Mouse (Mus musculus) heart, embryonic 12.5 days (tissue): ENCODE measurements around the gene Dsn1. TPM values are rescaled to one million over a fixed set of nuclear protein-coding genes. Genes with fewer than 3 reads are reported as not detected.
A peak's percentile ranks its signal among the peaks of the same experiment; 100 is the strongest.

Experiments used
- ATAC-seq: fragments of 200-750 bp; cut with Nextera tagmentation; 2 replicates; pipeline ENCODE4 v1.8.0; 2017; ENCODE audit warnings: moderate TSS enrichment, moderate library complexity; ENCODE audit not compliant: insufficient number of reproducible peaks, low FRiP score
- H3K27ac ChIP-seq: fragments of 300-500 bp; sonication (generic); 2 replicates; pipeline ENCODE4 v1.5.1; 2016; ENCODE audit warnings: mild to moderate bottlenecking, moderate library complexity; ENCODE audit not compliant: poor library complexity, severe bottlenecking
- H3K27me3 ChIP-seq: fragments of 300-500 bp; sonication (generic); replicated peaks from 2 replicates; pipeline ENCODE4 v1.6.1; 2016; ENCODE audit warnings: mild to moderate bottlenecking, moderate library complexity
- H3K36me3 ChIP-seq: fragments of 300-500 bp; sonication (generic); 2 replicates; pipeline ENCODE4 v1.6.1; 2016; ENCODE audit warnings: mild to moderate bottlenecking, moderate library complexity
- H3K4me1 ChIP-seq: fragments of 300-500 bp; sonication (generic); replicated peaks from 2 replicates; pipeline ENCODE4 v1.6.1; 2016; ENCODE audit warnings: mild to moderate bottlenecking
- H3K4me2 ChIP-seq: fragments of 300-500 bp; sonication (generic); 2 replicates; pipeline ENCODE4 v1.6.1; 2016; ENCODE audit warnings: mild to moderate bottlenecking, moderate library complexity
- H3K4me3 ChIP-seq: fragments of 300-500 bp; sonication (generic); 2 replicates; pipeline ENCODE4 v1.5.1; 2016; ENCODE audit warnings: mild to moderate bottlenecking
- H3K9ac ChIP-seq: fragments of 300-500 bp; sonication (generic); 2 replicates; pipeline ENCODE4 v1.6.1; 2016; ENCODE audit warnings: mild to moderate bottlenecking, moderate library complexity
- H3K9me3 ChIP-seq: fragments of 300-500 bp; sonication (generic); replicated peaks from 2 replicates; pipeline ENCODE4 v1.6.1; 2016; ENCODE audit warnings: mild to moderate bottlenecking, moderate library complexity
- WGBS: fragments of 180-500 bp; shearing (Covaris S2); methylation state at CpG from one replicate; pipeline ENCODE4 v1.1.7; 2016; 5-methylcytosine and 5-hydroxymethylcytosine counted together
- polyA plus RNA-seq: library from polyadenylated mRNA; unstranded; fragments of >200 nt; fragmentation: Nextera tagmentation; extraction: Ambion mirVana; gene quantifications from 2 replicates; pipeline ENCODE4 v1.2.1, GENCODE M21; 2016

Dsn1 gene
- polyA plus RNA-seq, 1 experiment from 2014 or later: 39.1 TPM

- Histone ChIP-seq H3K27me3 (no peaks in the 10 kb centered on the region), H3K4me3 (no peak overlapping the region), H3K36me3 (peaks cover 99% of the 10 kb centered on the region), H3K9me3 (peaks cover 8% of the 10 kb centered on the region), H3K27ac (no peak overlapping the region), H3K4me1 (peaks cover 17% of the 10 kb centered on the region), H3K4me2 (no peak overlapping the region), H3K9ac (no peak overlapping the region)
- WGBS: 91% methylated on average over 16 of the region's 16 CpGs
- ATAC-seq: no peak
These were observed 14.2 kb upstream of the Dsn1 start for GRCm38 (mm10) chr2:157021156-157021555.

GRCm38 (mm10) chr2:157019228-157019627 is 12.3 kb upstream of the Dsn1 start:
- no peaks in the 10 kb centered on the region for H3K9me3 ChIP-seq
- H3K4me3 ChIP-seq: no peak overlapping the region
- H3K4me1 ChIP-seq: peaks cover 19% of the 10 kb centered on the region
- H3K4me2 ChIP-seq: no peak overlapping the region
- H3K27ac ChIP-seq: no peak overlapping the region
- no peak overlapping the region for H3K9ac ChIP-seq
- peaks cover 99% of the 10 kb centered on the region for H3K36me3 ChIP-seq
- WGBS: 95% methylated on average over 4 of the region's 4 CpGs
- no peak for ATAC-seq
- no peaks in the 10 kb centered on the region for H3K27me3 ChIP-seq

- peaks cover 22% of the 10 kb centered on the region for H3K4me1 ChIP-seq
- peak; percentile 53; the same call in 1 of the 2 replicates for ATAC-seq
- 0 out of 2 replicates have a peak overlapping the region, but pooled peaks have one; percentile 12 for H3K9ac ChIP-seq
- H3K36me3 ChIP-seq: peaks cover 79% of the 10 kb centered on the region
- H3K27me3 ChIP-seq: no peaks in the 10 kb centered on the region
- H3K9me3 ChIP-seq: no peaks in the 10 kb centered on the region
- peak overlapping the region; percentile 28; the same call in 1 of the 2 replicates for H3K27ac ChIP-seq
- 46% methylated on average over 18 of the region's 18 CpGs for WGBS
- no peak overlapping the region for H3K4me3 ChIP-seq
- H3K4me2 ChIP-seq: no peak overlapping the region; the same call in 1 of the 2 replicates
These were observed 9.7 kb upstream of the Dsn1 start for GRCm38 (mm10) chr2:157016529-157017270.

GRCm38 (mm10) chr2:157012341-157012740 is 5.4 kb upstream of the Dsn1 start:
- Histone ChIP-seq H3K9ac (no peak overlapping the region), H3K27ac (no peak overlapping the region), H3K36me3 (peaks cover 37% of the 10 kb centered on the region), H3K27me3 (no peaks in the 10 kb centered on the region), H3K9me3 (no peaks in the 10 kb centered on the region), H3K4me2 (no peak overlapping the region), H3K4me3 (no peak overlapping the region), H3K4me1 (peaks cover 32% of the 10 kb centered on the region)
- 73% methylated on average over 6 of the region's 6 CpGs for WGBS
- no peak for ATAC-seq

GRCm38 (mm10) chr2:157010634-157011310 is 3.8 kb upstream of the Dsn1 start:
- Histone ChIP-seq H3K4me2 (no peak overlapping the region), H3K36me3 (peaks cover 22% of the 10 kb centered on the region), H3K9me3 (no peaks in the 10 kb centered on the region), H3K27ac (no peak overlapping the region), H3K27me3 (no peaks in the 10 kb centered on the region), H3K4me3 (no peak overlapping the region), H3K9ac (no peak overlapping the region), H3K4me1 (peaks cover 26% of the 10 kb centered on the region)
- WGBS: 42% methylated on average over 11 of the region's 11 CpGs
- ATAC-seq: no peak

GRCm38 (mm10) chr2:157010121-157010520 is 3.2 kb upstream of the Dsn1 start:
- Histone ChIP-seq H3K4me1 (peaks cover 29% of the 10 kb centered on the region), H3K4me3 (no peak overlapping the region), H3K9me3 (no peaks in the 10 kb centered on the region), H3K27ac (no peak overlapping the region), H3K9ac (no peak overlapping the region), H3K4me2 (no peak overlapping the region), H3K27me3 (no peaks in the 10 kb centered on the region), H3K36me3 (peaks cover 17% of the 10 kb centered on the region)
- ATAC-seq: no peak

GRCm38 (mm10) chr2:157008509-157008908 is 1.6 kb upstream of the Dsn1 start:
- H3K4me2 ChIP-seq: no peak overlapping the region
- no peak overlapping the region for H3K9ac ChIP-seq
- no peak overlapping the region for H3K27ac ChIP-seq
- H3K27me3 ChIP-seq: no peaks in the 10 kb centered on the region
- no peaks in the 10 kb centered on the region for H3K9me3 ChIP-seq
- ATAC-seq: no peak
- H3K36me3 ChIP-seq: peaks cover 21% of the 10 kb centered on the region
- peaks cover 29% of the 10 kb centered on the region for H3K4me1 ChIP-seq
- no peak overlapping the region for H3K4me3 ChIP-seq

GRCm38 (mm10) chr2:157007234-157007596 is 261 bp upstream of the Dsn1 start:
- Histone ChIP-seq H3K27me3 (no peaks in the 10 kb centered on the region), H3K27ac (peak overlapping the region; percentile 83), H3K4me1 (peaks cover 27% of the 10 kb centered on the region), H3K9ac (peak overlapping the region; percentile 76), H3K4me3 (peak overlapping the region; percentile 72), H3K4me2 (peak overlapping the region; percentile 76), H3K9me3 (no peaks in the 10 kb centered on the region), H3K36me3 (peaks cover 30% of the 10 kb centered on the region)
- 0 out of 2 replicates have a peak, but pooled peaks have one; percentile 7 for ATAC-seq
- 36% methylated on average over 5 of the region's 5 CpGs for WGBS

- Histone ChIP-seq H3K4me2 (no peak overlapping the region), H3K27ac (no peak overlapping the region), H3K27me3 (no peaks in the 10 kb centered on the region), H3K36me3 (peaks cover 57% of the 10 kb centered on the region), H3K9me3 (no peaks in the 10 kb centered on the region), H3K9ac (no peak overlapping the region), H3K4me3 (no peak overlapping the region), H3K4me1 (peaks cover 9% of the 10 kb centered on the region)
- 87% methylated on average over 4 of the region's 4 CpGs for WGBS
- ATAC-seq: no peak
These were observed 4.6 kb downstream of the Dsn1 start for GRCm38 (mm10) chr2:157002321-157002720.

GRCm38 (mm10) chr2:156998263-156998662 is 8.7 kb downstream of the Dsn1 start:
- Histone ChIP-seq H3K9ac (no peak overlapping the region), H3K4me1 (no peaks in the 10 kb centered on the region), H3K27ac (no peak overlapping the region), H3K4me2 (no peak overlapping the region), H3K27me3 (no peaks in the 10 kb centered on the region), H3K9me3 (no peaks in the 10 kb centered on the region), H3K36me3 (peaks cover 72% of the 10 kb centered on the region), H3K4me3 (no peak overlapping the region)
- no peak for ATAC-seq
- 89% methylated on average over 5 of the region's 5 CpGs for WGBS

- H3K4me1 ChIP-seq: no peaks in the 10 kb centered on the region
- ATAC-seq: no peak
- WGBS: 61% methylated on average over 6 of the region's 6 CpGs
- H3K27ac ChIP-seq: no peak overlapping the region
- no peak overlapping the region for H3K9ac ChIP-seq
- H3K4me3 ChIP-seq: no peak overlapping the region
- peaks cover 63% of the 10 kb centered on the region for H3K36me3 ChIP-seq
- no peaks in the 10 kb centered on the region for H3K27me3 ChIP-seq
- H3K9me3 ChIP-seq: no peaks in the 10 kb centered on the region
- H3K4me2 ChIP-seq: no peak overlapping the region
These were observed 10.4 kb downstream of the Dsn1 start for GRCm38 (mm10) chr2:156996576-156996975.
